Mouse (Mus musculus): Measurements from ENCODE around the gene Arhgef18. TPM values are rescaled to one million over a fixed set of nuclear protein-coding genes. Genes with fewer than 3 reads are reported as not detected.

Arhgef18 gene
- 10 to 100 TPM; 38.5 to 56.8 (median 45.3) TPM for total RNA-seq (2022)

DNA sequence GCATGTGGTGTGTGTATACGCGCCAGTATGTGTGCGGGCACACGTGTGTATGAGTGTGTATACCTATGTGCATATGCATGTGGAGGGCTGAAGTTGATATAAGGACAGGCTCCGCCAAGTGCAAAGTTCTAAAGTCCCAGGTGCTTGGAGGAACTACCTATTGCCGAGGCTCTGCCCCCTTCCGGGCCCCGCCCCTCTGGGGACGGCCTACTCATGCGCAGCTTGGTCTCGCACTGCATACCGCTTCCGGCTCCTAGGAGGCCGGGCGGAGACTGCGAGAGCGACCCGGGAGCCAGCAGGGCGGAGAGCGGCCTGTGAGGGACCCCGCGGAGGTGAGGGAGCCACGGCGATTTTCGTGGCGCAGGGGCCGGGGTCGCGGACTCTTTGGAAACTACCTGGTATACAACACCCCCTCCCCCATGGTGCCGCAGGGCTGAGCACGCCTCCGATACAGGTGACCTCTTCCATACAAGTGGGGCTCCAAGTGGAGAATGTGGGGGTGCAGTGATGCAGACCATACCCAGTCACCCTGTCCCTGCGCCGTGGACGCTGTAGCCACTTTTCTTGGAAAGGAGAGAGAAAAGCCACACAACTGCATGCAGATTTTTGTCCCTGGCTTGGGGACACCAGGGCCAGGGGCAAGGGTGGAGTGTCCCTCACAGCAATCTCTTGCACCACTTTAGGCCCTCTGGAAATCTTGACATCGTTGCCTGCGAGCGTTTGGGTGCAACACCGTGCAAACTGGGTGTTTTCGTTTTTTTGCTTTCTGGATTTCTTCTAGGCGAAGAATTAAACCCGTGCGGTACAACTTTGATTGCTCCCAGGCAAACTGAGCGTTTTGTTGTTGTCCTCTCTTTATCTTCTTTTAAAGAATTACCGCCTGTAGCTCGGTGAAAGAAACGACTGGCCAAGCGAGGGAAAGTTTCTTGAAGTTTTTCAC is at the start of gene Arhgef18:
TSS of gene Arhgef18 (plus strand) at position 236 of the 940 bp plus-strand sequence.
- peak; percentile 72 to 80 for DNase-seq (ENCODE audit: low spot score in 2 of 2)

DNA sequence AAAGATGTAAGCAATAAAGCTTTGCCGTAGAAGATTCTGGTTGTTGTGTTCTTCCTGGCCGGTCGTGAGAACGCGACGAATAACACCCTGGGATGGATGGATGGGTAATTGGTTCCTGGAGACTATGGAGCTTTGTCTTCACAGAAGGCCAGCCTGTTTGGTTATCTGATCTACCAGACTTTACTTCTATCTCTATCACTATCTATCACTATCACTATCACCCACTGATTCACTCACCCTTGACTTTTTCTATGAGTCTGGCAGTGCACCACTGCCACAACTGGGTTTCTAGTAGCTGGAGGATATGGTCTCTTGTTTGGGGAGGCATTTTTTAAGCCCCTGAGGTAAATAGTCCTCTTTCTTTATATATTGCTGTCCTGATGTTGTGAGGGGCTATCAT is 47.5 kb upstream of the Arhgef18 start:
- no peak for DNase-seq (ENCODE audit: low spot score in 2 of 2)

DNA sequence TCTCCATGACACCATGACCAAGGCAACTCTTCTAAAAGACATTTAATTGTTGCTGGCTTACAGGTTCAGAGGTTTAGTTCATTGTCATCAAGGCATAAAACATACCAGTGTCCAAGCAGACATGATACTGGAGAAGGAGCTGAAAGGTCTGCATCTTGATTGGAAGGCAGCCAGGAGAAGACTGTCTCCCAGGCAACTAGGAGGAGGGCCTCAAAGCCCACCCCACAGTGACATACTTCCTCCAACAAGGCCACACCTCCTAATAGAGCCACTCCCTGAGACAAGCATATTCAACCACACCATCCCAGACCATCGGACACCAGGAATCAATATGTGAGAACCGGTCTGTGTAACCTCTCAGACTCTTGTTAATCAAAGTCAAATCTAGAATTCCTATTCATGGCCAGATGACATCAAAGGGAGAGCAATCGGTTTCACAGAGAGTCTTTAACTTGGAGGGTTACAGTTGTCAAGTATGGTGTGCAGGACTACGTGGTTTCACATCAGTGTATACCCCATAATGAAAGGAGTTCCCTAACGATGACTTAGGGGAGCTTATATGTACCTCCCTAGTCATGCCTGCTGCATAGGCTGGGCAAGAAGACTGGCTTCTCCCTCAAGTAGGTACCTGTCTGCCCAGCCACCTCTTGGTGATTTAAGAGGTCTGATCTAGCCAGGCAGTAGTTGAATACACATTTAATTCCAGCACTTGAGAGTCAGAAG is 46.0 kb upstream of the Arhgef18 start:
- no peak for DNase-seq (ENCODE audit: low spot score in 2 of 2)

DNA sequence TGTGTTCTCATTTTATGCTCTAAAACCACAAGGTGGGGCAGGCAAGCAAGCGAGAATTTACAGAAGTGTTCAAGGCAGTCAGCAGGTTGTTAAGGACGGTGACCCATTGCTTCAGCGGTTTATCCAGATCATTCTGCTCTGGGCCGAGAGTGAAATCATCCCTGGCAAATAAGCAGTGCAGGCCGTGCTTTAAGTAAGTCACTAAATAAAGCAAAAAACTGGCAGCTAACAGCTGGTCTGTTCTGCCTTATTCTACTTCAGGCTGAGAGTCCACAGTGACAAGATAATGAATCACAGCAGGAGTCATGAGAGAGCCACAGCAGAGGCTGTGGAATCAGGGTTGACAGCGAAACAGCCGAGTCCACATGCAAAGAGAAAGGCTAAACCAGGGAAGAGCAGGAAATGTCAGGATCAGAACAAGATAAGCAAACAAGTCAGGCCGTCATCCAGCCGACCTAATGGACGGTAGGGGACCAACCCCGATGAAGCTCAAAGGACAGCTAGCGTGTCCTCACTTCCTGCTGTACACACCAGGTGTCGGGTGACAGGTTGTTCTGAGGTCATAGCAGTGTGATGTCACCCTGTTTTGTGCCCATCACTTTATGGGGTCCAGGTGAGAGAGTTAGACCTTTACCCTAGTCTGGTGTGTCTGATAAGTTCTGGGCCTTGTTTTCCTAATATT is 44.5 kb upstream of the Arhgef18 start:
- no peak for DNase-seq (ENCODE audit: low spot score in 2 of 2)

DNA sequence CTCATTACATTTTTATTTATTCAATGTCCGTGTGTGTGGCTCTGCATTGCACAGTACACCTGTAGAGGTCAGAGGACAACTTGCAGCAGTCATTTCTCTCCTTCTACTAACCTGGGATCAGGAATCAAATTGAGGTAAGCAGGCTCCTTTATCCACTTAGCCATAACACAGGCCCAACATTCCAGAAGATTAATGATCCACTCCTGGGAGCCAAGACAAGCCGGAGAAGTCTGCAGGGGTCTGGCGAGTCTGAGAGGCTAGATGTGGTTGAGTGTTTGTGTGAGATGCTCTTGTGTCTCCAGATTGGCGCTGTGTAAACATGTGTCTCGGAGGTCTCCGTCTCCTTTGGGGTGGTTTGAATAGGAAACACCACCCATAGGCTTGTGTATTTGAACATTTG is 42.1 kb upstream of the Arhgef18 start:
- DNase-seq (ENCODE audit: low spot score in 2 of 2): no peak

DNA sequence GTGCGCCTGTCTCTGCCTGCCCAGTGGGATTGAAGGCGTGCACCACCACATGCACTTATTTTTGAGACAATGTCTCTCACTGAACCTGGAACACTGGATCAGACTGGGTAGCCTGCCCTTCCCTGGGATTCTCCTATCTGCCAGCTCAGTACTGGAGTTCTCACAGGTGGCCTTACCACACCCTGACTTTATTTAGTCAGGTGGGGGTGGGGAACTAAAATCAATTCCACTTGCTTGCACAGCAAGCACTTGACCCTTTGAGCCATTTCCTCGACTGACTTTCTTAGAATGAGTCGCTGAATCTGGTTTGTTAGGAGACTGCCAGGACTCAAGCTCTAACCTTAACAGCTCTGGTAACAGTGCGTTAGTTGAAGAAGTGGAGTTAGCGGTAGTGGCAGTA is 40.1 kb upstream of the Arhgef18 start:
- no peak for DNase-seq (ENCODE audit: low spot score in 2 of 2)

DNA sequence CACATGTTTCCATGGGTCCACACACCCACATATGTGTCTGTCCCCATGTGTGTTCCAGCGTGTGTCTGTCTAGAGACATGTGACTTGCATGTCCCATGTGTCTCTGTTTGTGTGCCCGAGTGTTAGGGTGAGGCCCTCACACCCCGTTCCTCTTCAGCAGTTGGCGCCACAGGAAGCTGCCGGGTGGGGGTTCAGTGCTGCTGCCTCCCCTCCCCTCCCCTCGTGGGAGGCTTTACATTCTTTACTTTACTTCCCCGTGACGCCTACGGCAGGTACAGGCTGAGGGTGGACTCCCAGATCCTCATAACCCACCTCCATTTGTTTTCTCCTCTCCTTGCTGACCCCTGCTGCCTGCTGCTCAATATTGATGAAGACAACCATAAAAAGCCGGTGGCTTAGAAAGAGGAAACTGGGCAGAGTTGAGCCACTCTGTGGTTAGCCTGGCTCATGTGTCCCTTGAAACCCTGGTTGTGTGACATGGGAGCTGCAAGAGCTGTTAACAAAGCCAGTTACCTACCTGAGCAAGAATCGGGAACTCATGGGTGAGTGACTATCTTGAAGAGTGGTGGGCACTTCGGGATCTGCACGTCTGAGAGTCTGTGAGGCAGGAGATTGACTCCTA is 39.5 kb upstream of the Arhgef18 start, which contains the start of gene A430078G23Rik:
TSS of gene A430078G23Rik (plus strand) at position 227 of the 622 bp plus-strand sequence.
- no peak for DNase-seq (ENCODE audit: low spot score in 2 of 2)

DNA sequence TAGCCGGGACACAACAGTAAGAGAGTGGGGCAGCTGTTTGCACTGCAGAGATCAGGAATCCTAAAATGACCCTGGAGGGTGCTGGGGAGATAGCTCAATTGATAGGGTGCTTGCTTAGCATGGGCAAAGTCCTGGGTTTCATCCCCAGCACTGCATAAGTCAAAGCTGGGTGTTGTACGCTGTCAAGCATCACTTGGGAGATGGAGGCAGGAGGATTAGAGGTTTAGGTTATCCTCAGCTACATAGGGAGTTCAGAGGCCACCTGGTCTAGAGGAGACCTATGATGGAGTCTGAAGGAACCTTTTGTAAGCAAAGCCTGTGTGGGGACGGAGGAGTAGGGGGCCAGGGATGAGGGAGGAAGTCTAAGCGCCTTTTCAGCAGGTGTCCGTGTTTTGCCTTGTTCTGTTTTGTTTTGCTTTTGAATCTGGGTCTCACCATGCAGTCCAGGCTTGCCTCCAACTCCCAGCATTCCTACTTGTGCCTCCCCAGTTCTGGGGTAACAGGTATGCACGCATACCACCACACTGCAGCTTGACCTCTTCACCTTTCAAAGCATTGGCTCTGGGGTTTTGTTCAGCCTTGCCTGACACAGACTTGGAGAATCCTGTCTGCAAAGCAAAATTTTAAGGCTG is 38.9 kb upstream of the Arhgef18 start:
- DNase-seq (ENCODE audit: low spot score in 2 of 2): no peak

DNA sequence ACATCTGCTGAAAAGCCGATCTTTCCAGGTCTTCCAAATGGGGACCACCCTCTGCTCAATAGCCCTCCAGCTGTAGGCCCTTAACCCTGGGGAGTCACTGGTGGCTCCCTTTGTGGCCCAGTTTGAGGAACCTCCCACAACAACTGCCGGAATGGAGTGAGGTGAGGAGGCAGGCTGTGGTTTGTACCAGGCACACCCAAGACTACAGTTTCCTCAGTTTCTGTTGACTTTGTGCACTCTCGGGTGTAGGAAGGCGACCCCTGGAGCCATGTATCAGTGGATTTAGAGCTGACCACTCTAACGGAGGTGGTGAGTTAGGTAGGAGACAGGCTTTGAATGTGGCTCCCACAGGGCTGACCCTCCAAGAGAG is 38.4 kb upstream of the Arhgef18 start:
- no peak for DNase-seq (ENCODE audit: low spot score in 2 of 2)

DNA sequence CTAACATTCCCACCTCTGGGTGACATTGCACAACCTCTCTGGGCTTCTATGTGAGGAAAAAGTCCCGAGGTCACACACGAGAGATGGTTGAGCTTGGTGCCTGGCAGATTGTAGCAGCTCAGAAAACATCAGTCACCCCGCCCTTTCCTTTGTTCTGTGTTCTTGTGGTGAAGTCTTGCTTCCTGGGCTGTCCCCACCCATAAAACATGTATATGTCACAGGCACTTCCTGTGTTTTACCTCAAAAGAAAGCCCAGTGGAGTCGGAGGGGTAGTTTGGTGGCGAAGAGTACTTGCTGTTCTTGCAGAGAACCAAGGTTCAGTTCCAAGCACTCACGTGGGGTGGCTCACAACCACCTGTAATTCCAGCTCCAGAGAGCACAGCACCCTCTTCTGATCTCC is 37.2 kb upstream of the Arhgef18 start:
- DNase-seq (ENCODE audit: low spot score in 2 of 2): no peak

DNA sequence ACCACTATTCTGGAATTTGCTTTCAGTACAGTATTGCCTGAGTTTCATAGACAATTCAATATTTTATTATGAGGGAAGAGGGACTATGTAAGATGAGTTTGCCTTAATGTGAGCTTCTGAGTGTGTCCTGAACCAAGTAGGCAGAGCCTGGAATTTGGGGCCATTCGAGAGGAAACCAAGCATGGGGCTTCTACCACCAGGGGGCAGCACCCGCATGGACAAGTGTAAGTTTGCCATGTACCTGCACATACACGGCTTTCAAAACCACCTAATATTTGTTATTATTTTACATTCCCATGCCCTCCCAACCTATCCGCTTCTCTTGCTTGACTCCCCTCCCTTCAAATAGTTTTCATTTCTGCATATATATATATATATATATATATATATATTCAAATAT is 34.7 kb upstream of the Arhgef18 start:
- DNase-seq (ENCODE audit: low spot score in 2 of 2): peak; percentile 57 to 85

DNA sequence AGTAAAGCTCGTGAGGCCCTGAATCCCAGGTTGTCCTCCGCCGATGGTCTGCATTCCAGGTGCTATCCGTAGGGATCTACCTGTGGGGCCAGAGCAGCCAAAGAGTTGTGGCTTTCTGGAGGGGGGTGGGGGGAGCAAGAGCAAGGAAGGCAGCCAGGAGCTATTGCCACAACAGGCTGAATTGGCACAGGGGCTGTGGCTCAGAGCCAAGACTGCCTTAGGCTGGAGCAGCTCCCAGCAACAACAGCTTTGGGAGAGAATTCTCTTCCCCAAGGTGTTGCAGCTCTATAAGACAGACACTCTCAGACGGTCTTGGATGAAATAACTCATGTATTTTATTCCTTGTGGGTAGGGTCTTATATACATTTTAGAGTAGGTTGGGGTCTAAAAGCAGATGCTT is 25.7 kb upstream of the Arhgef18 start:
- DNase-seq (ENCODE audit: low spot score in 2 of 2): no peak

DNA sequence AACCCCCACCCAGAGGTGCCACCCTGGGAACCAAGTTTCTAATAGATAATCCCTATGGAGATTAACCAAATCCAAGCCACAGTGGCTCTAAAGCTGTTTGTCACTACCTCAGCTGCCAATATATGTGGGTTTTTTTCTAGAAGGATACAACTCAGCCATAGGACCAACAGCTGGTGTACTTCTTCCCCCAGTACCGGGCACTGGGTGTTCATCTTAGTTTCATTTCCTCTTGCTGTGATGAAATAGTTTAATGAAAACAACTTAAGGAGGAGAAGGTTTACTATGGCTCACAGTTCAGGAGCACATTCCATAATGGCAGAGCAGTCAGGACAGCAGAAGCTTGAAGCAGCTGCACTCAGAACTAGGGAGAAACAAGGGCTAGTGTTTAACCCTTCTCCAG is 24.7 kb upstream of the Arhgef18 start:
- DNase-seq (ENCODE audit: low spot score in 2 of 2): no peak

DNA sequence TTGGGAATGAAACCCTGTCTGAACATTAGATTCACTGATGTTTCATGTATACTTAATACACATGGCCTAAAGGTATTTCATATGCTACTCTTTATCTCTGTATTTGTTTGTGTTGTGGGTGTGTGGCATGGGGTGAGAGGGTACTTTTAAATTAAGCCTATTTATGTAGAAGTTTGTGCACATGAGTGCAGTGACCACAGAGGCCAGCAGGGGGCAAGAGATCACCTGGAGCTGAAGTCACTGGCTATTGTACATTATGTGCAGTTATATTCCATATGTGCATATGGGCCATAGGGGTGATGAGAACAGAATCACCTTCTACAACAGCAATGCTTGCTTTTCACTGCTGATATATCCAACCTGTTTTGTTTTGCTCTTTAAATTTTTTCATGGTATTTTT is 17.1 kb upstream of the Arhgef18 start:
- no peak for DNase-seq (ENCODE audit: low spot score in 2 of 2)

DNA sequence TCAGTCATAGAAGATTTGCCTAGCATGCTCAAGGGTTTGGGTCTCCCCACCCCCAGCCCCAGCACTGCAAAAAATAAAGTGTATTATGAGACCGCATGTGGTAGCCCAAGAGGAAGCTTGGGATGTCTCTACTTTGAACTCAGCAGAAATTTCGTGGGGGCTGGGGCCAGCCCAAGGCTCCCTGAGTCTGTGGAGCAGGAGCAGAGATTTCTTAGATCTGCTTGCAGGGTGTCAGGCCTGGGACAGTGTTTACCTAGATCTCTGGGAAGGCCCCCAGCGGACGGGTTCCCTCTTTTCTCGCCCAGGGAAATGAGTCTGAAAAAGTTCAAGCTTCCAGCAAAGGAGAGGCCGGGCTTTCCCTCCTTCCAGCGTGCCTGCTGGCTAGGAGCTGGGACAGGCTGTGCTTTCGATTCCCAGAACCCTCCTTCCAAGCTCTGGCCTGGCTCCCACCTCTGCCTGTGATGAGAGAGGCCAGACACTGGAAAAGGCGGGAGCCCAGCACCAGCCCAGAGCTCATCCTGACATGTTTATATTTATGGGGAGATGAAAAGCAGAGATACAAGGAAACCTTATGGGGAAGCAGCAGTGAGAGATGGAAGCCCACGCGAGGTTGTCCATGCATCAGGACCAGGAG is 16.0 kb upstream of the Arhgef18 start:
- no peak for DNase-seq (ENCODE audit: low spot score in 2 of 2)

DNA sequence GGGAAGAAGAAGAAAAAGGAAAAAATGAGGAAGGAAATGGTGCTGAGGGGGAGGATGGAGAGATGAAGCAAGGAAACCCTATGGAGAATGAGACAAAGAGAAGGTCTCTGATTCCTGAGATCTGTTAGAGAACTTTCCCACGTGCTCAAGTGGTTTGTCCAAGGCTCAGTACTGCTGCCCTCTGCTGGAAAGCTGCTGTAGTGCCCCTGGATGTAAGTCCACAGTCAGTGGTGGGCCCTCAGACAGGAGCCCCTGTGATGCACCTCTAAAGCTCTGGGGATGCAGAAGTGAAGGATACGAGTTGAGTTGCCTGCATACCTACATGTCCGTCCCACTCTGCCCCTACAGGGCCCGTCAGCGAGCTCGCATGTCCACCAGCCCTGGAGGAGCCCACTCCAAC is 5.5 kb upstream of the Arhgef18 start:
- DNase-seq (ENCODE audit: low spot score in 2 of 2): peak in 1 of 2 experiments; percentile 67

DNA sequence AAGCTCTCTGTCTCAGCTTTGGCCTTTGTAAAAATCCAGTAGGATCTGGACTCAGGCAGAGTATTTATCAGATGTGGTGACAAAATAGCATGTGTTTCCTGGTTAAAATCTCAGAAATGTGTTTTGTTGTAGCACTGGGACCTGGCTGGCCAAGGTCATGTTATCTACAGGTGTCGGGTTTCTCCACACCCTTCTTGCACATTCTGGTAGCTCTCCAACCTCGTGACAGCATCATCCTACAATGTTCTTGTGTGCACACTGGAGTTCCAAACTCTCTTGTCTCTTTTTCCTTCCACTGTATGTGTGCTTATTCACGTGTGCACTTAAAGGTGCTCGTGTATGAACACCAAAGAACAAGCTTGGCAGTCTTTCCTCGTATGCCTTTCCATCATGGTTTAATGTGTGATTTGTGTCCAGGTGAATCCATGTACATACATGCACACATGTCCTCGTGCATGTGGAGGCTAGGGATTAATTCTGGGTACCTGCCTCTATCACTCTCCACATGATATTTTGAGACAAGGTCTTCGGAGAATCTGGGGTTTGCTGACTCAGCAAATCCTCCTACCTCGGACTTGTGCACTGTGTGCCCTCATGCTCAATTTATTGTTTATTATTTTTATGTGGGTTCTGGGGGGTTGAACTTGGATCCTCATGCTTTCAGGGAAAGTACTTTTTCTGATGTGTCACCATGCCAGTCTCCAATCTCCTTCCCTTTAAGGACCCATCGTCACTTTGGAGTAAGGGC is 4.0 kb upstream of the Arhgef18 start:
- DNase-seq (ENCODE audit: low spot score in 2 of 2): no peak

DNA sequence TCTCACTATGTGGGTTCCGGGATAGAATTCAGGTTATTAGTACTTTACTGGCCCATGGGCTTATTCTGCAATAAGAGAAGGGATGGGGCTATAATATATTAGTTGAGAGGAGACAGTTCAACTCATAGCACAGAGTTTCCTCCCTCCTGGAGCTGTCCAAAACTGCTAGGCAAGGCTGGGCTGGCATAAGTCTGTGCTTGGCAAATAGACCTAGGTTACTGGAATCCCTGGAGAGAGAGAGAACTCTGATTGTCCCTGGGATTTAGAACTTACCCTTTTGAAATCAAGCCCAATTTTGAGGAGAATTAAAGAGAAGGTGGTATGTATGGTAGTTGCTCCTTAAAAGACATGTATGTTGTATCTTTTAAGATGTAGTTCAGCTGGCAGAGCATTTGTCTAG is 3.3 kb upstream of the Arhgef18 start:
- DNase-seq (ENCODE audit: low spot score in 2 of 2): no peak

DNA sequence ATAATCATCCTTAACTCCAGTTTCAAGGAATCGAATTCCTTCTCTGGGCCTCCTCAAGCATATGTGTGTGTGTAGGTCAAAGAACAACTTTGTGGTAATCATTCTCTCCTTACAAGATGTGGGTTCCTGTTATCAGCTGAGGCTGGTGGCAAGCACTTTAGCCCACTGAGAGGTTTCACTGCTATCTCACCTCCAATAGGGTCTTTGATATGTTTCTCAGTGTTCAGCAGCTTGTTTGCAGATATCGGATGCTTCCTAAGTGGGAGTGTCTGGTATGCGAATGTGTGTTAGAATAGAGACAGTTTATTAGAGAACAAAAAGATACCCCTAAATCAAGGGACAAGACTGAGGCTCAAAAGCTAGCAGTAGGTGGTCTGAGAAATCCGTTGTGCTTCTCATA is 513 bp upstream of the Arhgef18 start:
- no peak for DNase-seq (ENCODE audit: low spot score in 2 of 2)

DNA sequence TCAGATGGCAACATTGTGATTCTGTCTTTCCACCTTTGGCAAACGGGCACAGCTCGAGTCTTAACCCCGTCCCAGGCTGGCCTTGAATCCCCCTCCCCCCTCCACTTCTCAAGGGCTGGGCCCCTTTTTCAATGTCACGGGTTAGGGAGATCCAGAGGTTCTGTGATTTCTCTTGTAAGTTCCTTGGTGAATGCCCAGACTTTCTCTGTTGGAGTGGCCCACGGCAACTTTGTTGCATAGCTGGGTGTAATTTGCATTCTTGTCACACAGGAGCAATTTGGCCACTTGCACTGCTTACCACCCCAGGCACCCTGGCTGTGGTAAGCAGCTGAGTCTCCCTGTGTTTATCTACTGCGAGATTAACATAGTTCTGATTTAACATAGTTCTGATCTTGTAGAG is 1.8 kb downstream of the Arhgef18 start:
- no peak for DNase-seq (ENCODE audit: low spot score in 2 of 2)
